In genomic region chr11:49844969-49845368, GRCm38 (mm10) we compare ENCODE assay signal across 9 mouse cellular contexts. TPM values are rescaled to one million over a fixed set of nuclear protein-coding genes. Genes with fewer than 3 reads are reported as not detected.
DNase-seq lines count a peak whose midpoint lies in the region; ATAC-seq lines count a peak whose summit lies in the region.
"Had no signal": no experiment of that assay in that cellular context is flagged by ENCODE, and none has a peak within 500 bp of the region (broad histone marks: within the 10 kb centered on the region; RNA-seq: fewer than 3 reads in every experiment).

No protein-coding gene starts in this region.

- H3K4me1 ChIP-seq in kidney, embryonic 15.5 days = peaks cover 22% of the 10 kb centered on the region
- H3K4me1 ChIP-seq in neural tube, embryonic 15.5 days = peaks cover 28% of the 10 kb centered on the region

- H3K4me3 ChIP-seq in kidney, embryonic 15.5 days (replicated peaks) = no peak overlapping the region
- no peak overlapping the region for H3K4me3 ChIP-seq in neural tube, embryonic 15.5 days (replicated peaks)

- DNase-seq in kidney, adult 11 months = peak; percentile 65
- DNase-seq in T-cell, adult 2 months (ENCODE audit: low spot score) = peak; percentile 53
- DNase-seq in heart, postnatal 10 days = peak; percentile 73 to 84
- DNase-seq in left cerebral cortex, postnatal 4 days = peak; percentile 71
- peak; percentile 74 for DNase-seq in thymus, postnatal 14 days

- intact Hi-C loops in heart, postnatal 10 days (cut with DNase I) = loop anchor here (1.0 kb wide), 2 partner anchors 117 to 192 kb away; no protein-coding TSS in a partner anchor
- intact Hi-C loops in left cerebral cortex, postnatal 4 days (cut with DNase I) = no loop called here

- no peak overlapping the region for H3K4me2 ChIP-seq in kidney, embryonic 15.5 days
- peak overlapping the region; percentile 75; the same call in 1 of the 2 replicates for H3K4me2 ChIP-seq in neural tube, embryonic 15.5 days

- 0 out of 2 replicates have a peak, but pooled peaks cover under 1% of the 10 kb centered on the region for H3K36me3 ChIP-seq in kidney, embryonic 15.5 days
- H3K36me3 ChIP-seq in neural tube, embryonic 15.5 days = no peaks in the 10 kb centered on the region

- no peaks in the 10 kb centered on the region for H3K27me3 ChIP-seq in kidney, embryonic 15.5 days
- no peaks in the 10 kb centered on the region for H3K27me3 ChIP-seq in neural tube, embryonic 15.5 days (replicated peaks)
- H3K27me3 ChIP-seq: neural tube, embryonic 13.5 days had no signal

- no peak for ATAC-seq in kidney, embryonic 15.5 days (replicated peaks; ENCODE audit: low FRiP score)
- peak; percentile 33 for ATAC-seq in common myeloid progenitor, adult 5-6 weeks (replicated peaks; ENCODE audit: low read depth, poor library complexity, severe bottlenecking)
- ATAC-seq in neural tube, embryonic 15.5 days (ENCODE audit: low FRiP score) = no peak

- H3K9ac ChIP-seq in kidney, embryonic 15.5 days = no peak overlapping the region
- H3K9ac ChIP-seq in neural tube, embryonic 15.5 days (replicated peaks) = no peak overlapping the region

- 52% methylated on average over 3 of the region's 3 CpGs for WGBS in kidney, embryonic 15.5 days
- 63% methylated on average over 3 of the region's 3 CpGs for WGBS in neural tube, embryonic 15.5 days

- no peak overlapping the region for H3K27ac ChIP-seq in kidney, embryonic 15.5 days
- H3K27ac ChIP-seq in neural tube, embryonic 15.5 days (replicated peaks) = no peak overlapping the region
- H3K27ac ChIP-seq: neural tube, embryonic 13.5 days had no signal

- no peaks in the 10 kb centered on the region for H3K9me3 ChIP-seq in kidney, embryonic 15.5 days (replicated peaks)
- H3K9me3 ChIP-seq in neural tube, embryonic 15.5 days (replicated peaks) = no peaks in the 10 kb centered on the region
- H3K9me3 ChIP-seq: neural tube, embryonic 13.5 days had no signal

RNA-seq across cellular contexts. Expression of gene Mapk9, which starts 1.6 kb away (rescaled TPM):
- 30.3 and 30.4 TPM in 2 replicates for polyA plus RNA-seq in kidney, embryonic 15.5 days (2015; fragmentation: Nextera tagmentation; extraction: Ambion mirVana)
- 51.6 and 60.3 TPM in 2 replicates for total RNA-seq in common myeloid progenitor, adult 5-6 weeks (2017)
- total RNA-seq in heart, postnatal 10 days (2021) = 10 to 100 TPM; 47.5 to 53.5 TPM
- 100 to 1,000 TPM; 135 to 139 TPM for total RNA-seq in left cerebral cortex, postnatal 4 days (2021)
- polyA plus RNA-seq in neural tube, embryonic 15.5 days (2015; fragmentation: Nextera tagmentation; extraction: Ambion mirVana) = 64.2 and 73.5 TPM in 2 replicates

RNA-seq across cellular contexts. Expression of gene Gfpt2, which starts 51.0 kb away (rescaled TPM):
- polyA plus RNA-seq in kidney, embryonic 15.5 days (2015; fragmentation: Nextera tagmentation; extraction: Ambion mirVana) = 12.4 and 13.8 TPM in 2 replicates
- total RNA-seq in common myeloid progenitor, adult 5-6 weeks (2017) = 0.97 and 2.5 TPM in 2 replicates
- total RNA-seq in heart, postnatal 10 days (2021) = 10 to 100 TPM; 13.0 to 16.7 TPM
- 10 to 100 TPM; 13.0 to 13.7 TPM for total RNA-seq in left cerebral cortex, postnatal 4 days (2021)
- polyA plus RNA-seq in neural tube, embryonic 15.5 days (2015; fragmentation: Nextera tagmentation; extraction: Ambion mirVana) = 5.3 and 6.3 TPM in 2 replicates

RNA-seq across cellular contexts. Expression of gene Rasgef1c, which starts 56.7 kb away (rescaled TPM):
- 0.18 TPM in 1 of 2 replicates, not detected in the other for polyA plus RNA-seq in kidney, embryonic 15.5 days (2015; fragmentation: Nextera tagmentation; extraction: Ambion mirVana)
- total RNA-seq in common myeloid progenitor, adult 5-6 weeks (2017) = 0.59 and 0.68 TPM in 2 replicates
- total RNA-seq in heart, postnatal 10 days (2021) = under 1 TPM in 1 of 2 experiments, not detected in 1; 0.29 TPM
- 10 to 100 TPM; 17.9 to 21.9 TPM for total RNA-seq in left cerebral cortex, postnatal 4 days (2021)
- polyA plus RNA-seq in neural tube, embryonic 15.5 days (2015; fragmentation: Nextera tagmentation; extraction: Ambion mirVana) = 25.2 and 31.0 TPM in 2 replicates

Comparison
In these comparisons a context has a peak if more than half of its experiments do, and no peak if none do; other contexts are left out.
1. RNA of gene Rasgef1c, which starts 56.7 kb away (total RNA-seq): 17.9 to 21.9 TPM in left cerebral cortex, postnatal 4 days; 0.59 to 0.68 TPM in common myeloid progenitor, adult 5-6 weeks and 0.29 TPM in heart, postnatal 10 days; every median in the first group is over 10 times any median in the second.
2. Peak in every context shown above with its lines, with median percentiles within 50 percentile points of each other: DNase-seq.